Mouse (Mus musculus) adrenal gland (tissue): ENCODE data around the gene Tjp1.

Source experiments
- intact Hi-C: fragments of 180-260 bp; cut with DNase I; formaldehyde crosslinking; loops from one replicate; pipeline ENCODE4 v1.15.1; 2025

The Tjp1 gene

GRCm38 (mm10) chr7:65366153-65366552 is 161.4 kb downstream of the Tjp1 start:
- intact Hi-C loops, result loop anchor here (10.0 kb wide), 1 partner anchor 109 kb away; no protein-coding TSS in a partner anchor

GRCm38 (mm10) chr7:65365560-65365959 is 162.0 kb downstream of the Tjp1 start:
- intact Hi-C loops, result loop anchor here (10.0 kb wide), 1 partner anchor 109 kb away; no protein-coding TSS in a partner anchor

GRCm38 (mm10) chr7:65360278-65360677 is 167.3 kb downstream of the Tjp1 start:
- intact Hi-C loops, result loop anchor here (10.0 kb wide), 1 partner anchor 115 kb away; no protein-coding TSS in a partner anchor

- intact Hi-C loops, result loop anchor here (10.0 kb wide), 1 partner anchor 115 kb away; no protein-coding TSS in a partner anchor
Measured at GRCm38 (mm10) chr7:65359774-65360173, 167.8 kb downstream of the Tjp1 start.

GRCm38 (mm10) chr7:65357538-65357937 is 170.0 kb downstream of the Tjp1 start:
- intact Hi-C loops, result no loop called here

- intact Hi-C loops, result no loop called here
Measured at GRCm38 (mm10) chr7:65356204-65356603, 171.4 kb downstream of the Tjp1 start.

- intact Hi-C loops, result no loop called here
Measured at GRCm38 (mm10) chr7:65354908-65355307, 172.7 kb downstream of the Tjp1 start.

- intact Hi-C loops, result no loop called here
Measured at GRCm38 (mm10) chr7:65350348-65351079, 177.1 kb downstream of the Tjp1 start.

- intact Hi-C loops, result no loop called here
Measured at GRCm38 (mm10) chr7:65348540-65348939, 179.0 kb downstream of the Tjp1 start.

- intact Hi-C loops, result no loop called here
Measured at GRCm38 (mm10) chr7:65345314-65345713, 182.3 kb downstream of the Tjp1 start.

- intact Hi-C loops, result no loop called here
Measured at GRCm38 (mm10) chr7:65337581-65338270, 189.9 kb downstream of the Tjp1 start.

GRCm38 (mm10) chr7:65333081-65333760 is 194.4 kb downstream of the Tjp1 start:
- intact Hi-C loops, result no loop called here

- intact Hi-C loops, result loop anchor here (1.0 to 10.0 kb wide), 2 partner anchors 179 to 326 kb away; partner anchors contain the start of gene Tarsl2
Measured at GRCm38 (mm10) chr7:65319047-65319725, 208.4 kb downstream of the Tjp1 start.

- intact Hi-C loops, result loop anchor here (10.0 kb wide), 1 partner anchor 327 kb away; the partner anchor contains the start of gene Tarsl2
Measured at GRCm38 (mm10) chr7:65317418-65317817, 210.2 kb downstream of the Tjp1 start.

- intact Hi-C loops, result loop anchor here (10.0 kb wide), 1 partner anchor 330 kb away; the partner anchor contains the start of gene Tarsl2
Measured at GRCm38 (mm10) chr7:65315182-65315581, 212.4 kb downstream of the Tjp1 start.

- intact Hi-C loops, result no loop called here
Measured at GRCm38 (mm10) chr7:65296675-65297589, 230.6 kb downstream of the Tjp1 start.

- intact Hi-C loops, result no loop called here
Measured at GRCm38 (mm10) chr7:65282886-65283285, 244.7 kb downstream of the Tjp1 start.

- intact Hi-C loops, result no loop called here
Measured at GRCm38 (mm10) chr7:65281960-65282359, 245.6 kb downstream of the Tjp1 start.

GRCm38 (mm10) chr7:65280944-65281912 is 246.4 kb downstream of the Tjp1 start:
- intact Hi-C loops, result no loop called here
